Mouse (Mus musculus) hindbrain, embryonic 14.5 days (tissue): ENCODE data around the gene Nav1. TPM values are rescaled to one million over a fixed set of nuclear protein-coding genes. Genes with fewer than 3 reads are reported as not detected.
A peak's percentile ranks its signal among the peaks of the same experiment; 100 is the strongest.

ENCODE experiments used
- ATAC-seq: fragments of 200-750 bp; cut with Nextera tagmentation; 2 replicates; pipeline ENCODE4 v1.8.0; 2017; ENCODE audit warnings: moderate number of reproducible peaks, mild to moderate bottlenecking, moderate TSS enrichment, moderate library complexity; ENCODE audit not compliant: low FRiP score
- DNase-seq: peaks from one replicate; pipeline ENCODE4 v3.0.0-alpha.2; 2015; ENCODE audit warnings: low spot score
- H3K27ac ChIP-seq: fragments of 300-500 bp; sonication (generic); 2 replicates; pipeline ENCODE4 v1.5.1; 2014; ENCODE audit warnings: mild to moderate bottlenecking, moderate library complexity
- H3K27me3 ChIP-seq: fragments of 300-500 bp; sonication (generic); 2 replicates; pipeline ENCODE4 v1.6.1; 2014; ENCODE audit warnings: mild to moderate bottlenecking, low read length, mixed read lengths; ENCODE audit not compliant: control insufficient read depth, insufficient read depth
- H3K36me3 ChIP-seq: fragments of 300-500 bp; sonication (generic); replicated peaks from 2 replicates; pipeline ENCODE4 v1.6.1; 2014; ENCODE audit not compliant: control insufficient read depth, insufficient read depth
- H3K4me1 ChIP-seq: fragments of 300-500 bp; sonication (generic); replicated peaks from 2 replicates; pipeline ENCODE4 v1.6.1; 2014; ENCODE audit warnings: antibody characterized with exemption, low read length, mixed read lengths; ENCODE audit not compliant: control insufficient read depth, insufficient read depth
- H3K4me2 ChIP-seq: fragments of 300-500 bp; sonication (generic); replicated peaks from 2 replicates; pipeline ENCODE4 v1.6.1; 2014; ENCODE audit warnings: mild to moderate bottlenecking, moderate library complexity
- H3K4me3 ChIP-seq: fragments of 300-500 bp; sonication (generic); replicated peaks from 2 replicates; pipeline ENCODE4 v1.5.1; 2014; ENCODE audit warnings: mild to moderate bottlenecking, low read length
- H3K9ac ChIP-seq: fragments of 300-500 bp; sonication (generic); 2 replicates; pipeline ENCODE4 v1.6.1; 2014
- H3K9me3 ChIP-seq: fragments of 300-500 bp; sonication (generic); 2 replicates; pipeline ENCODE4 v1.6.1; 2016; ENCODE audit warnings: low read length; ENCODE audit not compliant: control insufficient read depth
- WGBS: fragments of 180-500 bp; shearing (Covaris S2); extraction: QIAGEN DNeasy Blood & Tissue Kit; methylation state at CpG from one replicate; pipeline ENCODE4 v1.1.7; 2014; 5-methylcytosine and 5-hydroxymethylcytosine counted together
- polyA plus RNA-seq: library from polyadenylated mRNA; unstranded; fragments of >200 nt; fragmentation: Nextera tagmentation; extraction: Ambion mirVana; gene quantifications from 2 replicates; pipeline ENCODE4 v1.2.1, GENCODE M21; 2014

The Nav1 gene
- polyA plus RNA-seq, 1 experiment from 2014 or later = 60.2 TPM

DNA sequence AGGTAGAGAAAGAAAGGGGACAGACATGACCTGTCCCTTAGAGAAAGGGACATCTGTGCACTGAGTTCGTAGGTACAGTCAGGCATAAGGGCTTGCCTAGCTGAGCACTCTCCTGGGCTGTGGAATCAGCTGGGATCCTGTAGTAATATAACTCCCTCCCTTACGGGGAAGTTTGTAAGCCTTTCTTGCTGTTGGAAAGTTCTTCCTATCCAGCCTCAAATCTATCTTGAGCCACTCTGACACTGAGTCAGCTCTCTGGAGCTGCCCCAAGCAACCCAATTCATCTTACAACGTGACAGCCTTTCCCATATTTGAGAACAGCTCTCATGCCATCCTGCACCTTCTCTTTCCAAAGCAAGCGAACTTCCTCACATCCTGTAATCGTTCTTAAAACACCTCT, 1.6 kb downstream of the Nav1 start:
- Histone ChIP-seq H3K27me3 (no peaks in the 10 kb centered on the region), H3K4me3 (no peak overlapping the region), H3K36me3 (no peaks in the 10 kb centered on the region), H3K9ac (no peak overlapping the region), H3K4me1 (peaks cover 20% of the 10 kb centered on the region), H3K9me3 (no peaks in the 10 kb centered on the region), H3K27ac (no peak overlapping the region), H3K4me2 (no peak overlapping the region)
- DNase-seq (no peak), ATAC-seq (no peak)
- 86% methylated on average over 5 of the region's 5 CpGs for WGBS

DNA sequence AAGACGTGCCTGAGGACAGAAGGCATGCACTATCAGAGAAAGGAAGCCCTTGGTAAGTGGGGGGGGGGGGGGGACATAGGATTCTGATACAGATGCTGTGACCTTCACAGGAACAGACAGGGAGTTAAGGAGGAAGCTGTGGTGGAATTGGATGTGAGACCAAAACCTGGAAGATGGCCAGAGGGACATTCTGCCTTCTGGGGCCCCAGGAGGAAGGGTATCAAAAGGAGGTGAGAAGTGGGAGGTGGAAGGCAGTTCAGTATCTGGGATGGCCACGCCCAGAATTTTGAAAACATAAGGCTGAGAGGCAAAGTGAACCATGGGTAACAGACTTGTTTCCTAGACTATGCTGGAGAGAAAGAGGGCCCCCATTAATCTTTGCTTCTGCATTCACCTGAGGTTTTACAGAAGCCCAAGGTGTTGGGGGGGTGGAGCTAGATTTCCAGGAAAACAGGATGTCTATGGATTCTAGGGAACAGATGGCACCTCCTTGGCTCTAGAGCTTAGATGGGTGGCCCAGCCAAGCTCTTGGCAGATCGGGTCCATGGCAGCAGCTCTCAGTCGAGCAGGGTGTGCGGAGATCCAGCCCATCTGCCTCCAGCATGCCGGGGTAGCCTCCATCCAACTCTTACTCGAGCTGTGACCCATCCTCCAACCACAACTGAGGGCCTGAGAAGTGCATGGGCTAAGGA, 2.6 kb downstream of the Nav1 start:
- no peak overlapping the region for H3K4me3 ChIP-seq
- no peak overlapping the region for H3K9ac ChIP-seq
- no peaks in the 10 kb centered on the region for H3K27me3 ChIP-seq
- no peaks in the 10 kb centered on the region for H3K9me3 ChIP-seq
- peak overlapping the region; percentile 20; the same call in 1 of the 2 replicates for H3K27ac ChIP-seq
- WGBS = 80% methylated on average over 7 of the region's 7 CpGs
- ATAC-seq (no peak), DNase-seq (no peak)
- peaks cover 28% of the 10 kb centered on the region for H3K4me1 ChIP-seq
- no peak overlapping the region for H3K4me2 ChIP-seq
- H3K36me3 ChIP-seq = no peaks in the 10 kb centered on the region

DNA sequence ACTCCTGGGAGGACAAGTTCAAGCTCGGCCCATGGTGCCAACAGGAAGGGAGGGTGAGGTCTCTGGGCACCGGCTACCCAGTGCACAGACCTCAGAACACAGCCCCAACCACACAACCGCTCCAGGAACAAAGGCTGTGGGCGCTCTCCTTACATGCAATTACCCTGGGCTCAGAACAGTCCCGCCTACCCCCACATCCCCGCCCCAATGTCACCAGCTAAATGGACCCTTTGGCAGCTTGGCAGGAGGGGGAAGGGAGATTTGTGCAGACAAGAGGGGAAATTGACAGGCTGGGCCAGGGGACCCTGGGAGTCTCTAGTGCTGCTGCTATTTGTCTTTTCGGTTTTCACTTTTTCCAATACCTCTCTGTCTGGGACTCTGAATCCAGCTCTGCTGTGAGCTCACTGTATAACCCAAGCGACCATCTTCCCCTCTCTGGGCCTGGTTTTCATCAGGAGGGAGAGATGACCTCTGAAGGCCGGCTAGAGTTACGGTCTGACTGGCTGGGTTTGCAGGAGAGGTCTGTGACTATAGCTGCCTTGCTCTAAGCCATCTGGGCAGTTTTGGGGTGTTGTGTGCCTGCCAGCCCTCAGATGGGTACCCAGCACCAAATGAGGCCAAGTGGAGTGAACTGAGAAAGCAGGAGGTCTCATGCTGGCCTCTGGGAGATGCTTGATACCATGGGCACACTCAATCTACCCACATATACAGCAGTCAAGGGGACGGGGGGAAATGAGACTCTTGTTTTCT, 3.8 kb downstream of the Nav1 start:
- H3K36me3 ChIP-seq = no peaks in the 10 kb centered on the region
- 28% methylated on average over 11 of the region's 11 CpGs for WGBS
- ATAC-seq = peak; percentile 62; the same call in 1 of the 2 replicates
- no peaks in the 10 kb centered on the region for H3K9me3 ChIP-seq
- H3K9ac ChIP-seq = no peak overlapping the region
- peak overlapping the region; percentile 35 for H3K27ac ChIP-seq
- no peak overlapping the region for H3K4me3 ChIP-seq
- H3K27me3 ChIP-seq = no peaks in the 10 kb centered on the region
- peaks cover 28% of the 10 kb centered on the region for H3K4me1 ChIP-seq
- DNase-seq = no peak
- H3K4me2 ChIP-seq = no peak overlapping the region

DNA sequence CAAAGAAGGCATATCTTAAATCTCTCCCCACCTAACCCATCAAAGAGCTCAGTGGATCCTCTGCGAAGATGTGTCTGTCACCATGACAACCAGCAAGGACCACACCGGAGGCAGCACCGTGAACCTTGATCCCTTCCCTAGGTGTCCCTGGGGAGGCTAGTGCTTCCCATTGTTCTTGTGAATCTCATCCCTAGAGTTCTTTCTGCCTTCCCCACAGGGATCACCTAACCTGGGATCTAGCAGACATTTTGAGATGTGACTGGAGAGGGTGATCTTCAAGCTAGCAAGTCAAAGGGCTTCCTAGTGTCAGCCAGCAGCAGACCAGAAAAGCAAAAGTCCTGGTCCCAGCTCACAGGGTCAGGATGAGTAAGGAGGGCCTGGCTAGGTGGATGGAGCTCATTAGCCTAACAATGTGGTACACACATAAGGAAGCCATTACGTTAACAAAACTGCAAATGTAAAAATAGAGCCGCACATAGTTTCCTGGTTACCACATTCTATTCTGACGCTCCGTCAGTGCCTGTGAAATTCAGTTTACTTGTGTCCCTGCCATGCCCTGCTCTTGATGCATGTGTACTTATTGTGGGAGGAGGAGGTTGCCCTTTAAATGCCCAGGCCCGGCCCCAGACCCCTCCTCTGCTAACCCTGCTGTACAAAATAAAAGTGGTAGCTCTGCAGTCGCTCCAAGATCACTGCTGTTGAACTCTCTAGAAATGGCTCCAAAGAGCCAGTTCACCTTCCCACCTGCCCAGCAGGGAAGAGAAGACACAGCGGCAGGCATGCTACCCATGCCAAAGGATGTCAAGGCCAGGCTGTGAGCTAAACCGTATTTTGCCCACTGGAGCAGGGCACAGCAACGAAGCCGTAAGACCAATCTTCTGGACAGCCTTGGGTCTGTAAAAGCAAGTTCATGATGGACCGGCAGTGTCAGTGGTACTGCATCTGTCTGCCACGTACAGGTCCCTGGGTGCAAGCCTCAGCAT, 6.8 kb downstream of the Nav1 start:
- DNase-seq (no peak), ATAC-seq (no peak)
- WGBS = 51% methylated on average over 15 of the region's 15 CpGs
- no peak overlapping the region for H3K9ac ChIP-seq
- no peaks in the 10 kb centered on the region for H3K36me3 ChIP-seq
- H3K27ac ChIP-seq = no peak overlapping the region
- no peak overlapping the region for H3K4me2 ChIP-seq
- peaks cover 28% of the 10 kb centered on the region for H3K4me1 ChIP-seq
- H3K4me3 ChIP-seq = no peak overlapping the region
- H3K9me3 ChIP-seq = no peaks in the 10 kb centered on the region
- no peaks in the 10 kb centered on the region for H3K27me3 ChIP-seq

DNA sequence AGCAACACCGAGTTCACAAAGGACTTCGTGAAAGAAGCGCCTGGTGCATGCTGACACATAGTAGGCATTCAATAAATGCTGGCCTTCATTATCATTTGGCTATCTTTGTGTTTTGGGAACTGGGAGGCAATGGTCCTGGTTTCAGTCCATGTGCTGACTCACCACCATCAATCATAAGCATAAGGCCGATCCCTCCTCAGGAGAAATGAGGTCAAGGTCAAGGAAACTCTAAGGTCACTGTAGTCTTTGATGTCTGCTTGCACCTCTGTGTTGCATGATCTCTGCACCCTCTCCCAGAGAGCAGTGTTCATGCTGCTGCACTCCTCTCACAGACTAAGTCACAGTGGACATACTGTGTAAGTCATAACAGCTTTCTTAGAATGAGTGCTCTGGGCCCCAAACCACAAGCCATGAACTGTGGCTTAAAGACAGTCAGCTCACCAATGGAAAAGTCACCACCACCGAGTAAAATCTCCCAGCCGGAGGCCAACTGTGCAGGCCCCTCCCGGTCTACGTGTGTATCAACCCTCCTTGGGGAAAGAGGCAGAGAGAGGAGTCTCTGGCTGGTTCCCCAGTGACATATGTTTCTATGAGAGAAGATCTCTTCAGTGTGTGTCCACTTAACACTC, 8.7 kb downstream of the Nav1 start:
- ATAC-seq = no peak
- H3K4me1 ChIP-seq = peaks cover 20% of the 10 kb centered on the region
- H3K4me3 ChIP-seq = no peak overlapping the region
- H3K9ac ChIP-seq = no peak overlapping the region
- no peak overlapping the region for H3K4me2 ChIP-seq
- H3K27me3 ChIP-seq = no peaks in the 10 kb centered on the region
- DNase-seq = no peak
- no peaks in the 10 kb centered on the region for H3K36me3 ChIP-seq
- H3K9me3 ChIP-seq = no peaks in the 10 kb centered on the region
- H3K27ac ChIP-seq = no peak overlapping the region
- WGBS = 71% methylated on average over 8 of the region's 8 CpGs

DNA sequence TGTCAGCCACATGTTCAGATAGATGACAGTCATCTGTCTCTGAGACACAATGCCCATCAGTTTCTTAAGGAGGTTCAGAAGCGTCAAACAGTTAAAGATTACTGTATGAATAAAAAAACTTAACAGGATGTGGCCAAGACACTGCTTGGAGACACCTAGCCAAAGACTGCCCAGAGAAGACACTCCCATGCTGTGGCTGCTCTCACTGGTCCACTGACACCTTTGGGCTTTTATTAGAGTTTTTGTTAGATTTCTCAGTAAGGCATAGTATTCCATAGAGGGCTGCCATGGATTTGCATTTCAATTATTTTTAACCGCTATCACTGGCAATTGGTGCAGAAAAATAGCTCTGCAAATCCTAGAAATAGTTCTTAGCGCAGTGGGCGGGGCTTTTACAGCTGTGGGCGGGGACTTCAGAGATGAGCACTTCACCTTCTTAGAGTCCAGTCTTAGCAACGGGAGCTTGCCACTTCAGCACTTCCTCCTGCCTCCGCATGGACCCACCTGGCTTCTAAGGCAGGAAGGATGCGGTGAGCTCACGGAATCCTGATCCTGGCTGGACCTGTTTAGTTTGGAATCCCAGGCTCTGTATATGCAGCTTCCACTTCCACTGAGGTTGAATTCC, 12.7 kb downstream of the Nav1 start:
- DNase-seq = no peak
- 41% methylated on average over 9 of the region's 9 CpGs for WGBS
- no peaks in the 10 kb centered on the region for H3K36me3 ChIP-seq
- H3K4me3 ChIP-seq = no peak overlapping the region
- H3K27me3 ChIP-seq = no peaks in the 10 kb centered on the region
- H3K27ac ChIP-seq = no peak overlapping the region
- ATAC-seq = no peak
- no peak overlapping the region for H3K4me2 ChIP-seq
- no peaks in the 10 kb centered on the region for H3K4me1 ChIP-seq
- H3K9ac ChIP-seq = no peak overlapping the region
- H3K9me3 ChIP-seq = no peaks in the 10 kb centered on the region

DNA sequence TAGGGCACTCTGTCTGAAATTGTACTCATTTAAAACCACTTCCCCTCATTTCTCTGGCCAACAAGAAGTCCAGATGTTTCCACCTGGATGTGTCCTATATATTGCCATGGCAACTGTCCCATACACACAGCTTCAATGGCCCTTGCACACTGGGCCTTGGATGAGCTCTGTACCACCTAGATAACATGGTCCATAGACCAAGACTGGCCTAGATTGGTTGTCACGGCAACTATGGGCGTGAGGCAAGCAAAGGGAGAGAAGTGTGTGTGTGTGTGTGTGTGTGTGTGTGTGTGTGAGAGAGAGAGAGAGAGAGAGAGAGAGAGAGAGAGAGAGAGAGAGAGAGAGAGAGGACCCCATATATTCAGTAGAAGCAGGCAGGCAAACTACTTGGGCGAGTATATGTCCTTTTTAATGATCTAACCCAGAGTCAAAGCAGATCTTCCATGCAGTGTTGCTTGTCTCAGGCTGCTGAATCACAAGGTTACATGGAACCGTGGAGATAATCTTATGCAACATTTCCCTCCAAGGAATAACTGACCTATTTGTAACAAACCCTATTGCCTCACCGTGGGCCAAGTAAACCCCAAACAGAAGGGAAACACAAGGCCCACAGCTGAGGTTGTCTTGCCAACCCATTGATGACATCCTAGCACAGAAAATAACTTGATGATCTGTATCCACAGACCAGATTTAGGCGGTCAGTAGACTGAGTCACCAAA, 13.4 kb downstream of the Nav1 start:
- Histone ChIP-seq H3K4me2 (no peak overlapping the region), H3K9ac (no peak overlapping the region), H3K27me3 (no peaks in the 10 kb centered on the region), H3K4me3 (no peak overlapping the region), H3K4me1 (peaks cover 3% of the 10 kb centered on the region), H3K27ac (no peak overlapping the region), H3K36me3 (no peaks in the 10 kb centered on the region), H3K9me3 (no peaks in the 10 kb centered on the region)
- ATAC-seq (no peak), DNase-seq (no peak)
- WGBS = 69% methylated on average over 6 of the region's 6 CpGs

DNA sequence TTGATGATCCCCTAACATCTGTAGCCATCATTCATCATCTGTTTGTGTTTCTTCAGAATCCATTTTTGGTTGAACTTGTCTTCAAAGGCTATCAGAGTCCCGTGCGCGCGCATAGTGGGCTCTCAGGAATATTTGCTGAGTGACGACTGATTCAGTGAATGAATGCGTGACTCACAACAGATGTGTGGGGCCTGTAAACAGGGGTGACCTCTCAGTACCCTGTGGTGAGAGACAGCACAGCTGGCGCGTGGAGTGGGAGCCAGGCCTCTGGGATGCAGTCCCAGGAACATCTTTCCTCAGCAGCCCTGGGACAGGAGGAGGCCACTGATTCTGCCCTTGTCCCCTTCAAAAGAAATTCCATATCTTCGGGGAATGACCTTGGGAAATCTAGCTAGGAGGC, 16.3 kb downstream of the Nav1 start:
- no peak for DNase-seq
- H3K36me3 ChIP-seq = no peaks in the 10 kb centered on the region
- H3K27me3 ChIP-seq = no peaks in the 10 kb centered on the region
- WGBS = 83% methylated on average over 9 of the region's 9 CpGs
- no peak overlapping the region for H3K27ac ChIP-seq
- H3K4me1 ChIP-seq = peaks cover 18% of the 10 kb centered on the region
- H3K4me2 ChIP-seq = no peak overlapping the region
- no peak overlapping the region for H3K9ac ChIP-seq
- H3K4me3 ChIP-seq = no peak overlapping the region
- H3K9me3 ChIP-seq = no peaks in the 10 kb centered on the region
- no peak for ATAC-seq
